Mouse (Mus musculus) ES-Bruce4 (cell line): ENCODE measurements around the gene Gm4553.

Experiments
- CTCF ChIP-seq: IDR thresholded peaks from one replicate; pipeline ENCODE4 v1.8.1; 2011; ENCODE audit warnings: low read depth, low read length
- EP300 ChIP-seq: IDR thresholded peaks from 2 replicates; pipeline ENCODE4 v1.6.1; 2011; ENCODE audit warnings: low read depth, low read length; ENCODE audit not compliant: insufficient read depth
- POLR2A ChIP-seq: IDR thresholded peaks from one replicate; pipeline ENCODE4 v1.8.1; 2011; ENCODE audit warnings: low read length; ENCODE audit not compliant: insufficient read depth

- TF ChIP-seq CTCF (no peak), POLR2A (no peak), EP300 (no peak)
Observed at GRCm38 (mm10) chr7:142128843-142129242, 36.7 kb downstream of the Gm4553 start.
